Mouse (Mus musculus) myocyte (in vitro differentiated cells): Measurements from ENCODE around the gene Sh2d4b. TPM values are rescaled to one million over a fixed set of nuclear protein-coding genes. Genes with fewer than 3 reads are reported as not detected.

Source experiments
- H3K27me3 ChIP-seq: one replicate; pipeline ENCODE4 v1.6.1; 2011; ENCODE audit not compliant: control insufficient read depth, insufficient read depth, insufficient read length
- H3K36me3 ChIP-seq: one replicate; pipeline ENCODE4 v1.6.1; 2011; ENCODE audit not compliant: control insufficient read depth, insufficient read depth
- H3K4me2 ChIP-seq: one replicate; pipeline ENCODE4 v1.6.1; 2011; ENCODE audit warnings: low read depth, control low read depth
- H3K4me3 ChIP-seq: one replicate; pipeline ENCODE4 v1.5.1; 2011; ENCODE audit warnings: mild to moderate bottlenecking, control low read depth, moderate library complexity
- H3K79me2 ChIP-seq: one replicate; pipeline ENCODE4 v1.6.1; 2011; ENCODE audit not compliant: control insufficient read depth, insufficient read depth
- H3ac ChIP-seq: one replicate; pipeline ENCODE4 v1.6.1; 2011; ENCODE audit not compliant: control insufficient read depth, insufficient read length
- CEBPB ChIP-seq: IDR thresholded peaks from 2 replicates; pipeline ENCODE4 v1.6.1; 2011; ENCODE audit warnings: mild to moderate bottlenecking, moderate library complexity; ENCODE audit not compliant: poor library complexity, insufficient read depth, severe bottlenecking
- E2F4 ChIP-seq: IDR thresholded peaks from one replicate; pipeline ENCODE4 v1.6.1; 2011; ENCODE audit warnings: mild to moderate bottlenecking, control low read depth, moderate library complexity; ENCODE audit not compliant: insufficient read depth
- MAX ChIP-seq: IDR thresholded peaks from one replicate; pipeline ENCODE4 v1.6.1; 2011; ENCODE audit warnings: low read depth, mild to moderate bottlenecking, control low read depth
- MYOD1 ChIP-seq, 3 experiments: IDR thresholded peaks; one replicate each; pipeline ENCODE4 v1.6.1; 2011; ENCODE audit warnings: control low read depth in 2 of 3, low read depth in 2 of 3, mild to moderate bottlenecking in 2 of 3, moderate library complexity in 1 of 3; ENCODE audit not compliant: insufficient read length in 2 of 3, control insufficient read depth in 1 of 3
- MYOG ChIP-seq, 3 experiments: IDR thresholded peaks; one replicate each; pipeline ENCODE4 v1.6.1; 2011; ENCODE audit warnings: control low read depth in 2 of 3, low read depth in 2 of 3, mild to moderate bottlenecking in 2 of 3; ENCODE audit not compliant: insufficient read length in 2 of 3, control insufficient read depth in 1 of 3, insufficient read depth in 1 of 3
- POLR2A ChIP-seq: IDR thresholded peaks from one replicate; pipeline ENCODE4 v1.6.1; 2011; ENCODE audit warnings: low read depth, mild to moderate bottlenecking, control low read depth, moderate library complexity; ENCODE audit not compliant: insufficient read length
- POLR2AphosphoS2 ChIP-seq: IDR thresholded peaks from one replicate; pipeline ENCODE4 v1.6.1; 2011; ENCODE audit warnings: low read depth, control low read depth; ENCODE audit not compliant: insufficient read length
- REST ChIP-seq: IDR thresholded peaks from one replicate; pipeline ENCODE4 v1.6.1; 2011; ENCODE audit warnings: mild to moderate bottlenecking, control low read depth, moderate library complexity; ENCODE audit not compliant: insufficient read depth, insufficient read length
- SRF ChIP-seq: IDR thresholded peaks from one replicate; pipeline ENCODE4 v1.6.1; 2011; ENCODE audit warnings: low read depth; ENCODE audit not compliant: control insufficient read depth, insufficient read length
- TCF12 ChIP-seq: IDR thresholded peaks from one replicate; pipeline ENCODE4 v1.6.1; 2011; ENCODE audit warnings: mild to moderate bottlenecking, control low read depth; ENCODE audit not compliant: poor library complexity, insufficient read depth, severe bottlenecking
- TCF3 ChIP-seq: IDR thresholded peaks from one replicate; pipeline ENCODE4 v1.6.1; 2011; ENCODE audit warnings: low read depth, control low read depth; ENCODE audit not compliant: insufficient read length
- USF1 ChIP-seq: IDR thresholded peaks from one replicate; pipeline ENCODE4 v1.6.1; 2011; ENCODE audit warnings: low read depth, mild to moderate bottlenecking, control low read depth, moderate library complexity
- polyA plus RNA-seq: library from polyadenylated mRNA; unstranded; fragments of >200 nt; fragmentation: generic; extraction: Trizol; gene quantifications from one replicate; pipeline ENCODE4 v1.2.1, GENCODE M21; 2012; ENCODE audit warnings: missing spikeins

Gene Sh2d4b
- polyA plus RNA-seq, 1 experiment = 0.23 TPM

DNA sequence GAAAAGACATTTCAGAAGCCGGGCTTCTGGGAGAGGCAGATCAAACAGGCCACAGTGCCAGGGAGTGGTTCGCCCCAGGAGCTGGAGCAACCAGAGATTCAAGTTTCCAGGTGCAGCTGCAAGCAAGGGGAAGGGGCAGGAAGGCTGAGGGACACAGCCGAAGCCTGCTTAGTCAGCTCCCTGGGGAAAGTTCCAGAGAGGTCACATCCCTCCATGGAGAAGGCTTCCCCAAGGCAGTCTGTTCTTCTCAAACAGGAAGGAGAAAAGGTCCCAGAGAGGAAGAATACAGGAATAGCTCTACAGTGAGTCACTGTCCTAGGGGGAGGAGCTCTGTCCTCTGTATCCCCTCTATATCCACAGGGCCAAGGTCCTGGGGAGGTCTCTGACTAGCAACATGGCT is 21.6 kb upstream of the Sh2d4b start:
- Histone ChIP-seq H3K4me2 (no peak overlapping the region), H3K4me3 (no peak overlapping the region), H3K79me2 (peaks cover 10% of the 10 kb centered on the region), H3ac (no peak overlapping the region), H3K27me3 (no peaks in the 10 kb centered on the region), H3K36me3 (peaks cover 44% of the 10 kb centered on the region)
- TF ChIP-seq TCF3 (no peak), MYOG (IDR thresholded peaks at IDR 0.05; ENCODE audit: control insufficient read depth in 1 of 3, insufficient read depth in 1 of 3, insufficient read length in 2 of 3, low read depth in 2 of 3) (no peak), POLR2AphosphoS2 (no peak), POLR2A (no peak), CEBPB (no peak), REST (no peak), USF1 (no peak), MYOD1 (IDR thresholded peaks at IDR 0.05; ENCODE audit: control insufficient read depth in 1 of 3, insufficient read length in 2 of 3, low read depth in 2 of 3) (no peak), TCF12 (no peak)

DNA sequence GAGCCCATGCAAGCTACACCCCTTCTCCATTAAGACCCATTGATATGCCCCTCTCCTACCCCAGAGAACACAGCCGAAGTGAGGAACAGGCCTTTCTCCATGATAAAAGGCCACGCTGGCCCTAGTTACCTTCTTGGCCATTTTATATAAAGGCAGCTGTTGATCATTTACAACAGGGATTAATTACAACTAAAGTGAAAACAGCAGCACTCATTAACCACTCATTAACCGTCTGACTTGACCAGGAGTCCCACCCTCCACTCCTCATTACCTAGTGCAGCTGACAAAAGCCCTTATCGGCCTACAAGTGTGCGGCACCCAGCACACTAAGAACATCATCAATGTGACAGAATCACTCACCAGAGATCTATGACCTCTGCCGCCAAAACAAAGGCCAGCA is 20.6 kb upstream of the Sh2d4b start:
- TF ChIP-seq TCF3 (no peak), MYOD1 (IDR thresholded peaks at IDR 0.05; ENCODE audit: control insufficient read depth in 1 of 3, insufficient read length in 2 of 3, low read depth in 2 of 3) (no peak), POLR2A (no peak), SRF (no peak), E2F4 (no peak), POLR2AphosphoS2 (no peak), TCF12 (no peak), REST (no peak), MYOG (IDR thresholded peaks at IDR 0.05; ENCODE audit: control insufficient read depth in 1 of 3, insufficient read depth in 1 of 3, insufficient read length in 2 of 3, low read depth in 2 of 3) (no peak)
- peaks cover 5% of the 10 kb centered on the region for H3K79me2 ChIP-seq
- H3K36me3 ChIP-seq = peaks cover 51% of the 10 kb centered on the region
- H3K4me3 ChIP-seq = no peak overlapping the region
- H3K27me3 ChIP-seq = no peaks in the 10 kb centered on the region
- no peak overlapping the region for H3K4me2 ChIP-seq
- H3ac ChIP-seq = no peak overlapping the region

DNA sequence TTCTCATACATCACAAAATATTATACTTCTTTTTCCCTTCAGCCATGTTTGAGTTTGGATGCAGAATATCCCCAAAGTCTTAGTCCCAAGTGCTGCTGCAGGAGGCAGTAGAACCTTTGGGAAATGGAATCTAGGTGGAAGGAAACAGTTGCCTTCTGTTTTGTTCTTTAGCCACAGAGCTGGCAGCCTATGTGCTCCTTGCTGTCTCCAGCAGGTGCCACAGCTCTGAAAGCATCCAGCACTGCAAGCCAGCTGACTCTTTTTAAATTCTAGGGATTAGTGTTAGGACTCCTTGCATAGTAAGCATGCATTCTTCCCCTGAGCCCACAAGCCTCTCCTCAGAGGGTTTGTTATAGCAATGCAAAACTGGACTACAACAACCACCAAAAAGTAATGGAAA is 18.5 kb upstream of the Sh2d4b start:
- Histone ChIP-seq H3ac (no peak overlapping the region), H3K27me3 (no peaks in the 10 kb centered on the region), H3K79me2 (no peaks in the 10 kb centered on the region), H3K4me3 (no peak overlapping the region), H3K4me2 (no peak overlapping the region), H3K36me3 (peaks cover 66% of the 10 kb centered on the region)
- TF ChIP-seq POLR2AphosphoS2 (no peak), E2F4 (no peak), MYOG (IDR thresholded peaks at IDR 0.05; ENCODE audit: control insufficient read depth in 1 of 3, insufficient read depth in 1 of 3, insufficient read length in 2 of 3, low read depth in 2 of 3) (peak in 2 of 3 experiments; percentile 54 to 68), MAX (no peak), TCF12 (peak; percentile 46), REST (no peak), MYOD1 (IDR thresholded peaks at IDR 0.05; ENCODE audit: control insufficient read depth in 1 of 3, insufficient read length in 2 of 3, low read depth in 2 of 3) (peak; percentile 8 to 59 (median 44)), TCF3 (no peak), POLR2A (no peak), CEBPB (no peak)

DNA sequence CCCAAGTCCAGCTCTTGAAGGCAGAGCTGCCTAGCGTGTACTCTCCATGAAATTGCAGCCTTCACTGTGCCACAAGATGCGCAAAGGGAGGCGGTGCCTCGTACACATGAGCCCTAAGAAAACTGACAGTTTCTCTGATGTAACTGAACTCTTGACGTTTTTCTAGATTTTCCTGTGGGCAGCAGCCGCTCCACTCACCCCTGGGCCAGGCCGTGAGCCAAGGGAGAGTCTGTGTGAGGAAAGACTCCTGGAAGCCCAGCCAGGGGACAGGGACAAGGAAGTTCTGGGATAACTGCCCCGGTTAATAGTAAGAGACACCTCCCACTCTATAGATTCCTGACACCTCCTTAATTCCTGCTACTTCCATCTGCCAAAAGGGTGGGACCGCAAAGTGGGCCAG is 15.7 kb upstream of the Sh2d4b start:
- peaks cover 56% of the 10 kb centered on the region for H3K36me3 ChIP-seq
- TF ChIP-seq MAX (no peak), SRF (no peak), REST (no peak), POLR2AphosphoS2 (no peak), CEBPB (no peak), MYOG (IDR thresholded peaks at IDR 0.05; ENCODE audit: control insufficient read depth in 1 of 3, insufficient read depth in 1 of 3, insufficient read length in 2 of 3, low read depth in 2 of 3) (no peak), USF1 (no peak), MYOD1 (IDR thresholded peaks at IDR 0.05; ENCODE audit: control insufficient read depth in 1 of 3, insufficient read length in 2 of 3, low read depth in 2 of 3) (no peak), POLR2A (no peak), TCF12 (no peak), E2F4 (no peak), TCF3 (no peak)

DNA sequence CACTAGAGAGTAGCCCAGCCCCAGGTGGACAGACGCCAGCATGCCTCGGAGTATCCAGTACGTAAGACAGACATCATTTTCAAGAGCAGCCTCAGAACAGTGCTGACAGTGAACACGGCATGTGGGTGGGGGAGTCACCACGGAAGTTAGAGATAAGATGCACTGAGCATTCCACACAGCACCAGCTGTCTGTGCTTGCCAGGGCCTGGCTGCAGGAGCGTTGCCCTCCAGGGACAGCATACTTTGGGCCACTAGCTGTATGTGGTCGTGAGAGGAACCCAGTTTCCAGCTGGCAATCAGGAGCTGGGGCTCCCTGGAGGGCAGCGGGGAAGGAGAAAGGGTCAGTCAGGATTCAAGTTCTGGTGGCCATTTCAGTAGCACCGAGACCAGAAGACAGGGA is 13.7 kb upstream of the Sh2d4b start:
- Histone ChIP-seq H3ac (no peak overlapping the region), H3K36me3 (peaks cover 51% of the 10 kb centered on the region), H3K79me2 (no peaks in the 10 kb centered on the region), H3K27me3 (no peaks in the 10 kb centered on the region), H3K4me3 (no peak overlapping the region), H3K4me2 (no peak overlapping the region)
- TF ChIP-seq CEBPB = no peak
- no peak for TF ChIP-seq SRF
- TF ChIP-seq REST = no peak
- no peak for TF ChIP-seq E2F4
- TF ChIP-seq USF1 = no peak
- TF ChIP-seq POLR2A = no peak
- peak in 2 of 3 experiments; percentile 92 to 94 for TF ChIP-seq MYOD1 (IDR thresholded peaks at IDR 0.05; ENCODE audit: control insufficient read depth in 1 of 3, insufficient read length in 2 of 3, low read depth in 2 of 3)
- no peak for TF ChIP-seq POLR2AphosphoS2
- TF ChIP-seq MYOG (IDR thresholded peaks at IDR 0.05; ENCODE audit: control insufficient read depth in 1 of 3, insufficient read depth in 1 of 3, insufficient read length in 2 of 3, low read depth in 2 of 3) = peak in 2 of 3 experiments; percentile 97 to 98
- no peak for TF ChIP-seq MAX
- TF ChIP-seq TCF3 = peak; percentile 64
- peak; percentile 37 for TF ChIP-seq TCF12

More for the DNA sequence above, 15.7 kb upstream of the Sh2d4b start:
- no peaks in the 10 kb centered on the region for H3K79me2 ChIP-seq
- no peak overlapping the region for H3K4me2 ChIP-seq
- no peak overlapping the region for H3K4me3 ChIP-seq
- no peaks in the 10 kb centered on the region for H3K27me3 ChIP-seq
- H3ac ChIP-seq = no peak overlapping the region
